Mouse (Mus musculus) hematopoietic stem cell, adult 5-6 weeks (primary cell): ENCODE data around the gene Crxos. TPM values are rescaled to one million over a fixed set of nuclear protein-coding genes. Genes with fewer than 3 reads are reported as not detected.

Source experiments
- ATAC-seq, 2 experiments: fragments of 125-278 bp in 1 of 2; replicated peaks in 1 of 2; 2 replicates each; pipeline ENCODE4 v1.8.0; 2016 to 2017; ENCODE audit warnings: inconsistent platforms in 2 of 2, mild to moderate bottlenecking in 2 of 2, moderate number of reproducible peaks in 2 of 2, low read depth in 1 of 2, moderate TSS enrichment in 1 of 2; ENCODE audit not compliant: low FRiP score in 2 of 2, poor library complexity in 2 of 2, severe bottlenecking in 2 of 2, insufficient read depth in 1 of 2, low TSS enrichment in 1 of 2
- total RNA-seq: library from RNA; stranded (forward); fragments of 172-1452, 232-1000 nt; gene quantifications from 2 replicates; pipeline ENCODE4 v1.2.3, GENCODE M21; 2017

The Crxos gene
- total RNA-seq, 1 experiment from 2014 or later: not detected

- ATAC-seq: no peak
These were observed 33.8 kb downstream of the Crxos start for GRCm38 (mm10) chr7:15916134-15916723.

GRCm38 (mm10) chr7:15916996-15917395 is 34.6 kb downstream of the Crxos start:
- no peak for ATAC-seq

- no peak for ATAC-seq
These were observed 36.0 kb downstream of the Crxos start for GRCm38 (mm10) chr7:15918371-15918770.

GRCm38 (mm10) chr7:15919947-15920346 is 37.5 kb downstream of the Crxos start:
- ATAC-seq: no peak

DNA sequence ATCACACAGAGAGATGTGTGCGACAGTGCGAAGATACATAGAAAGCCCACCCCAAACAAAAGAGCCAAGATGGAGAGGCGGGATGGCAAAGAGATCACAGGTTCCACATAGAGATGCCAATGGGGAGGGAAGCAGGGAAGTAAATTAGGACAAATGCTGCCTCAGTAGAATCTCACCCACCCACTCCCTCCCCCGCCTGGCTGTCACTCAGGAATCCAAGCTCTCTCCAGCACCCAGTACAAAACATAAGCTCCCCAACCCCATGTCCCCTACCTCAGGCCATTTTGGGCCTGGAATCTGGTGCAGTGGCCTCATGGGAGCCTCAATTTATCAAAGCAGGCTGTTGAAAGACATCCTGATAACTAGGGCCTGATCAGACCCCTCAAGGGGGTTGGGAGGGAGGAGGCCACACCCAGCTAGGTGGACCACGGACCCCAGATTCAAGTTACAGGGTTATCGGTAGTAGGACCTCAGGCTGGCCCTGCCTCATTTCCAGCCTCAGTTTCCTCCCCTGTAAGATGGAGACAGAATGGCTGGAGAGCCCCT is 38.3 kb downstream of the Crxos start:
- ATAC-seq: no peak

GRCm38 (mm10) chr7:15921796-15922195 is 39.4 kb downstream of the Crxos start:
- ATAC-seq: peak; percentile 27 to 29; a peak in 2 of 4 replicates

- ATAC-seq: peak; percentile 96
These were observed 39.9 kb downstream of the Crxos start, which contains the start of gene Selenow for GRCm38 (mm10) chr7:15922220-15922773. Gene Selenow (minus strand): TSS chr7:15922402.

- peak; percentile 86 to 89 for ATAC-seq
These were observed 47.5 kb downstream of the Crxos start for GRCm38 (mm10) chr7:15929910-15930309.

DNA sequence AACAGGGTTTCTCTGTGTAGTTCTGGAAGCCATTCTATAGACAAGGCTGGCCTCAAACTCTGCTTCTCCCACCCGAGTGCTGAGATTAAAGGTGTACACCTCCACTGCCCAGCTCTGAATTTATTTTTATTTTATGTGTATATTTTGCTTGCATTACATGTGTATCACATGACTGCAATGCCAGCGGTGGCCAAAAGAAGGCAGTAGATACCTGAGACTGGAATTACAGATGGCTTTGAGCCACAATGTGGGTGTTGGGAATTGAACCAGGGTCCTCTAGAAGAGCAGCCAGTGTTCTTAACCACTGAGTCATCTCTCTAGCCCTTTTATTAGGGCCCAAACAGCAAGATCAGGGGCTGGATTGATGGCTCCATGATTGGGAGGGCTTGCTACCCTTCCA is 48.1 kb downstream of the Crxos start:
- ATAC-seq: no peak

- ATAC-seq: 0 out of 4 replicates have a peak, but pooled peaks of 1 of the 2 experiments have one; percentile 31
These were observed 49.2 kb downstream of the Crxos start for GRCm38 (mm10) chr7:15931635-15932034.

GRCm38 (mm10) chr7:15933437-15934359 is 51.3 kb downstream of the Crxos start:
- ATAC-seq: peak; percentile 34 to 44; a peak in 2 of 4 replicates

DNA sequence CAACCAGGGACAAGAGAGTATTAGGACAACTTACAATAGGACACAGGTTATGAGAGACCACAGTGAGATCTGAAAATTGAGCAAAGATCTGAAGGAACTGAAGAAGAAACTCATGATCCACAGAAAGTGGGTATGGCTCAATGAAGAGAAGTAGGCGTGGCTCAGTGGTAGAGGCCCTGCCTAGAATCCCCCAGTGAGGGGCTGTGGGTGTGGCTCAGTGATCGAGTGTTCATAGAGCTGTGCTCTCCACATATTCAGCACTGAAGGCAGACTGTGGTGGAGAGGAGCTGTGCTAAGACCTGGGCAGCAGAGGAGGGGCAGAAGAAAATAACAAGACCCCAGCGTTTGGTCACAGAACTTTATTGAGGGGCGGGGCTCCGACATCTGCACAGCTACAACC is 55.1 kb downstream of the Crxos start:
- no peak for ATAC-seq

- ATAC-seq: no peak
These were observed 56.2 kb downstream of the Crxos start for GRCm38 (mm10) chr7:15938621-15939020.

DNA sequence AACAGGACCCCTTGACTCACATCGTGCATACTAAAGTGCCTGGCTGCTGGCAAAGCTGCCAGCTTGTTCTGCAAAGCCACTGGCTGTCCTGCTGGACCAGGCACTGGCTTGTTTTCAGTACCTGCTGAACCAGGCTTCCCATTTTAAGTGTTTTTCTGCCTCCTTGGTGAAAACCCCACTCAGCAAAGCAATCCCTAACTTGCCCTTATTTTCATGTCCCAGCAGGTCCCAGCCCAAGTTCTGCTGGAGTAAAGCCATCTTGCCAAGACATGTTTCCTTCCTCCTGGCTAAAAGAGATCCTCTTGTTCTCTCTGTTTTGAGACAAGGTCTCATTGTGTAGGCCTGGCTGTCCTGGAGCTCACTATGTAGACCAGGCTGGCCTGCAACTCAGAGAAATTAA is 61.9 kb downstream of the Crxos start:
- ATAC-seq: no peak

DNA sequence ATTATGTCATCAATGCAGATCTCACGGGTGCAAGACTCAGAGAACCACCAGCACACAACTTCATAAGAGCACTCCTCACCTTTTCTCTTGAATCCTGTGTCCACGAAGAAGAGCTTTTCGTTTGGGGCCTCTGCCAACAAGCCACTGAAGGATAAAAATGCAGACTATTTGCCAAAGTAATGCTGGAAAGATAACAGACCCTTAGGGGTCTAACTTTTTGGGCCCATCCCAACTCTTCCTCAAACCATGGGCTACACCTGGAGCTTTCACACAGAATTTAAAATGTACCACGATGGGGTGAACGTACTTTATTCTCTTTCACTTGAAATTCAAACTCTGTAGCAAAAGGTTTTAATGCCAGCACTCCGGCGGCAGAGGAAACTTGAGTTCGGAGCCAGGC is 62.8 kb downstream of the Crxos start:
- no peak for ATAC-seq

- ATAC-seq: peak; percentile 61 to 80
These were observed 63.5 kb downstream of the Crxos start, which contains the start of gene Nop53 for GRCm38 (mm10) chr7:15945721-15946536. Gene Nop53 (minus strand): TSS chr7:15946074.

DNA sequence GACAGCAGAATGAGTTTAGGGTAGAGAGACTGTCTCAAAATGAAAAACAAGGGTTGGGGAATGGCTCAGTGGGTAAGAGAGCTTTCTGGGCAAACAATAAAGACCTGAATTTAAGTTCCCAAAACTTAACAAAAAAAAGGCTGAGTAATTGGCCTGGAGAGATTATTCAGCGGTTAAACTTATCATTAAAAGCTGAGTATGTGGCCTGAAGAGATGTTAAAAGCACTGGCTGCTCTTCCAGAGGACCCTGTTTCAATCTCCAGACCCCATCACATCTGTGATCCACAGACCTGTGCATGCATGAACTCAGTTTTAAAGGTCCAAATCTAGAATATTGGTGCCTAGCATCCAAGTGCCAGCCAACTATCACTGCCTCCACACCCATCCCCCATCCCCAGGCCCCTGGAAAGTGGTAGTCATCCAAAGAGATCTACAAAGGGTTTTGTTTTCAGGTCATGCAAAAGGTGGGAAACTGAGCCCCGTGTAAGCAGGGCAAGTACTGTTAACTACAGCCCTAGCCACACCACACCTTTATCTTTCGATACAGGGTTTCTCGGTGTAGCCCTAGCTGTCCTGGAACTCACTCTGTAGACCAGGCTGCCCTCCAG is 65.3 kb downstream of the Crxos start:
- no peak for ATAC-seq
